Mouse (Mus musculus): ENCODE results near the gene Camk1d. TPM values are rescaled to one million over a fixed set of nuclear protein-coding genes. Genes with fewer than 3 reads are reported as not detected.
A peak's percentile ranks its signal among the peaks of the same experiment; 100 is the strongest.

The Camk1d gene
- polyA plus RNA-seq, 1 experiment from 2014 or later: 1.0 TPM

DNA sequence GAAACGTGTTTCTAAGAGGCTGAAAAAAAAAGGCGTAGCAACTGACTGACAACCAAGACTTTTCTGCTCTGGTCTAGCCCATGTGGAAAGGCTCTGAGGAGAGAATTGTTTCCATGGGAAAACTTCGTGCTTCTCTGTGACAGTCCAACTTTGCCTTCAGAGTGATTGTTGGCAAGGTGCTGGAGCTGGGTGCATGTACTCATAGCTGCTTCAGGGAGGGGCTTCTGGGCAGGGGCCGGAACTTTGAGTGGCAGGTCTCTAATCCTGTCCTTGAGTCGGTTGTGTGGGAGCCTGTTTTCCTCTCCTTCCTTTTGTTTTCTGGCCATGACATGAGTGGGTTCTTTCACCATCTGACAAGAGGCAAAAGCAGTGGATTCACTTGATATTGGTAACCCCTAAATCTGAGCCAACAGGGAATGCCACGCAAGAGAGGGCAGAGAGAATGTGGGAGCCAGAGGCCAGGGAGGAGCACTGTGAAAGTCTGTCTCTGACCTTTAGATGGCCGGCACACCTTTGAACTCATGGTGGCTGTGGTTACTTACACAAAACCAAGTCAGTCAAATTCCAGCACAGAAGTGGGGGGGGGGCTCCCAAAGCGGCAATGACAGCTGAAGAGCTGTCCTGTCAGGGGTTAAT, 392.5 kb downstream of the Camk1d start:
- DNase-seq (ENCODE audit: low spot score) (no peak), ATAC-seq (replicated peaks; ENCODE audit: low FRiP score) (no peak)
- no peak overlapping the region for H3K4me3 ChIP-seq (ENCODE audit: low read depth, low read length)
- no peak overlapping the region for H3K27ac ChIP-seq (ENCODE audit: low read depth, low read length)
- no peak overlapping the region for H3K9ac ChIP-seq (ENCODE audit: low read depth, low read length)
- no peaks in the 10 kb centered on the region for H3K27me3 ChIP-seq (replicated peaks; ENCODE audit: control insufficient read depth, insufficient read depth, low read length)
- H3K9me3 ChIP-seq (ENCODE audit: control insufficient read depth, low read length): no peaks in the 10 kb centered on the region
- no peaks in the 10 kb centered on the region for H3K4me1 ChIP-seq (replicated peaks; ENCODE audit: control insufficient read depth, insufficient read depth, low read length)
- H3K4me2 ChIP-seq: no peak overlapping the region
- 69% methylated on average over 8 of the region's 8 CpGs for WGBS
- no peaks in the 10 kb centered on the region for H3K36me3 ChIP-seq (ENCODE audit: control insufficient read depth, insufficient read depth, low read length)

DNA sequence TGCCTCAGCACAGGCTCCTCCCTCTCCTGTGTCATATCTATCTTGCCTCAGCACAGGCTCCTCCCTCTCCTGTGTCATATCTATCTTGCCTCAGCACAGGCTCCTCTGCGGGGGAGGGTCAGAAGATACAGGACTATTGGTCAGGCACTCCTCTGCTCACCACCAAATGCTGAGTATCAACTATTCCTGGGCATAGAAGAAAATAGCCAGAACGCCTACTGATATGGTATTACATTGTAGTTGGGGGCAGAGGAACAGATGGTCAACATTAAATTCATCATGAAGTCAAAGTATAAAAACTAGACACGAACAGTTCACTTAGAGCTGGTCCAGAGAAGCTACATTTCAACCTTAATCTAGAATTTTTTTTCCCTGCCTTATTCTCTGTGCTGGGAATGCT, 395.2 kb downstream of the Camk1d start:
- H3K4me1 ChIP-seq (replicated peaks; ENCODE audit: control insufficient read depth, insufficient read depth, low read length): no peaks in the 10 kb centered on the region
- WGBS: 77% methylated on average over 3 of the region's 3 CpGs
- H3K27me3 ChIP-seq (replicated peaks; ENCODE audit: control insufficient read depth, insufficient read depth, low read length): no peaks in the 10 kb centered on the region
- H3K4me2 ChIP-seq: no peak overlapping the region
- H3K27ac ChIP-seq (ENCODE audit: low read depth, low read length): no peak overlapping the region
- H3K9me3 ChIP-seq (ENCODE audit: control insufficient read depth, low read length): no peaks in the 10 kb centered on the region
- DNase-seq (ENCODE audit: low spot score) (no peak), ATAC-seq (replicated peaks; ENCODE audit: low FRiP score) (no peak)
- no peak overlapping the region for H3K4me3 ChIP-seq (ENCODE audit: low read depth, low read length)
- H3K9ac ChIP-seq (ENCODE audit: low read depth, low read length): no peak overlapping the region
- H3K36me3 ChIP-seq (ENCODE audit: control insufficient read depth, insufficient read depth, low read length): no peaks in the 10 kb centered on the region

DNA sequence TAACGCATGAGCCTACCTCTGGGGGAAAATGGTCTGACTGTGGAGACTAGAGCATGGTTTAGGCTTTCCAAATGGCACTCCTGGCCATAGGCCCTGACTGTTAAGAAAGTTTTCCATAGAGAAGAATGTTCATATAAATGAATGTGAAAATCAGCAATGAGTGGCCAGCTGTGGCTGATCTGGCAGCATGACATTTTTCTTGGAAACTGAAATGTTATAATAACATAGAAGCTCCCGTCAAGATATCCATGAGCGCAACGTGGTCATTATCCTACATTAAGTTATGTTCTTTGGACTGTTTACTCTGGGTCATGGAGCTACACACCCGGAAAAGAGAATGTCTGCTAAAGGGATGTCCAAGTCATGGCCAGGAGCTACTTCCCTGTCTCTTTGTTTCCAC, 397.6 kb downstream of the Camk1d start:
- Histone ChIP-seq H3K36me3 (ENCODE audit: control insufficient read depth, insufficient read depth, low read length) (no peaks in the 10 kb centered on the region), H3K4me2 (no peak overlapping the region), H3K9me3 (ENCODE audit: control insufficient read depth, low read length) (no peaks in the 10 kb centered on the region), H3K27ac (ENCODE audit: low read depth, low read length) (no peak overlapping the region), H3K27me3 (replicated peaks; ENCODE audit: control insufficient read depth, insufficient read depth, low read length) (no peaks in the 10 kb centered on the region), H3K4me1 (replicated peaks; ENCODE audit: control insufficient read depth, insufficient read depth, low read length) (no peaks in the 10 kb centered on the region), H3K4me3 (ENCODE audit: low read depth, low read length) (no peak overlapping the region), H3K9ac (ENCODE audit: low read depth, low read length) (no peak overlapping the region)
- ATAC-seq (replicated peaks; ENCODE audit: low FRiP score) (no peak), DNase-seq (ENCODE audit: low spot score) (no peak)
- 85% methylated on average over 5 of the region's 5 CpGs for WGBS

DNA sequence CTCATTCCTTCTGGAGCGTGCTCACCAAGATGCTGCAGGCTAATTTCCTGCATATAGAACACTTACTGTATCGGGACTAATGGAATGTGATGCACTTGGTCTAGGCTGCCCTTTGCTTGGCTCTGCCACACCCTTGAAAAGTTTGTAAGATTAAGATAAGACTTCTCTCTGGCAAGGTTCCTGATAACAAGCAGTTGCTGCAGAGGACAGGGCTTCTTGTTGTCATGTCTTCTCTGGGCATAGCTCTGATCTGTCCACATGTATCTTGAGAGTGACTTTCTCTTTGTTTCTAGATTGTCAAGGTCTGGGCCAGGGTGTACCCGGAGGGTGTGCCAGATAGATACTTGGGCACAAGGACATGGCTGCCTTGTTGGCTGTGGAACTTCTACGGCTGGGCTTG, 398.1 kb downstream of the Camk1d start:
- no peaks in the 10 kb centered on the region for H3K9me3 ChIP-seq (ENCODE audit: control insufficient read depth, low read length)
- no peaks in the 10 kb centered on the region for H3K4me1 ChIP-seq (replicated peaks; ENCODE audit: control insufficient read depth, insufficient read depth, low read length)
- no peak overlapping the region for H3K4me3 ChIP-seq (ENCODE audit: low read depth, low read length)
- H3K27me3 ChIP-seq (replicated peaks; ENCODE audit: control insufficient read depth, insufficient read depth, low read length): no peaks in the 10 kb centered on the region
- no peak overlapping the region for H3K9ac ChIP-seq (ENCODE audit: low read depth, low read length)
- DNase-seq (ENCODE audit: low spot score) (no peak), ATAC-seq (replicated peaks; ENCODE audit: low FRiP score) (peak; percentile 43; the same call in 1 of the 2 replicates)
- no peak overlapping the region for H3K4me2 ChIP-seq
- WGBS: 75% methylated on average over 4 of the region's 4 CpGs
- no peak overlapping the region for H3K27ac ChIP-seq (ENCODE audit: low read depth, low read length)
- H3K36me3 ChIP-seq (ENCODE audit: control insufficient read depth, insufficient read depth, low read length): no peaks in the 10 kb centered on the region

GRCm38 (mm10) chr2:5315291-5315828, 399.0 kb downstream of the Camk1d start:
- no peak overlapping the region for H3K4me2 ChIP-seq
- WGBS: 77% methylated on average over 8 of the region's 8 CpGs
- H3K27me3 ChIP-seq (replicated peaks; ENCODE audit: control insufficient read depth, insufficient read depth, low read length): no peaks in the 10 kb centered on the region
- H3K9me3 ChIP-seq (ENCODE audit: control insufficient read depth, low read length): no peaks in the 10 kb centered on the region
- no peak overlapping the region for H3K27ac ChIP-seq (ENCODE audit: low read depth, low read length)
- H3K9ac ChIP-seq (ENCODE audit: low read depth, low read length): no peak overlapping the region
- no peak overlapping the region for H3K4me3 ChIP-seq (ENCODE audit: low read depth, low read length)
- no peak for DNase-seq (ENCODE audit: low spot score)
- no peak for ATAC-seq (replicated peaks; ENCODE audit: low FRiP score)
- no peaks in the 10 kb centered on the region for H3K4me1 ChIP-seq (replicated peaks; ENCODE audit: control insufficient read depth, insufficient read depth, low read length)
- H3K36me3 ChIP-seq (ENCODE audit: control insufficient read depth, insufficient read depth, low read length): no peaks in the 10 kb centered on the region

GRCm38 (mm10) chr2:5314530-5315166, 399.7 kb downstream of the Camk1d start:
- Histone ChIP-seq H3K9ac (ENCODE audit: low read depth, low read length) (no peak overlapping the region), H3K9me3 (ENCODE audit: control insufficient read depth, low read length) (no peaks in the 10 kb centered on the region), H3K4me1 (replicated peaks; ENCODE audit: control insufficient read depth, insufficient read depth, low read length) (no peaks in the 10 kb centered on the region), H3K27me3 (replicated peaks; ENCODE audit: control insufficient read depth, insufficient read depth, low read length) (no peaks in the 10 kb centered on the region), H3K27ac (ENCODE audit: low read depth, low read length) (no peak overlapping the region), H3K4me3 (ENCODE audit: low read depth, low read length) (no peak overlapping the region), H3K4me2 (no peak overlapping the region), H3K36me3 (ENCODE audit: control insufficient read depth, insufficient read depth, low read length) (no peaks in the 10 kb centered on the region)
- DNase-seq (ENCODE audit: low spot score) (no peak), ATAC-seq (replicated peaks; ENCODE audit: low FRiP score) (no peak)
- WGBS: 45% methylated on average over 9 of the region's 9 CpGs

DNA sequence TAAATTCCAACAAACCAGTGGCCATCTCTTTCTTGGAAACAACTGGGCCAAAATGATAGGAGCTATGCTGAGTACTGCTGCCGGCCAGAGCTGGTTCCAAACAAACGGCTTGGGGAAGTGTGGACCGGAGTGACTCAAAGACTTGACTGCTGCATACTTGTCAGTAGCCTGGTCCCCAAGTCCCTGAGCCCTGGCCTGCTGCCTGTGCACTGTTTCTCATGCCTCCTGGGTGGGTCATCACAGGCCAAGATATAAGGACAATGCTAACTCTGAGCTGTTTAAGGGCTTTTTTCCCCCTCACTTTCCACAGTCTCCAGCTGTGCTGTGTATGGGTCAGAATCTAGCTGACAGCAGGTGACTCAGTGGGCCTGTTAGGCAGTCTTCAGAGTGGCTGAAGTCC, 409.2 kb downstream of the Camk1d start:
- Histone ChIP-seq H3K27me3 (replicated peaks; ENCODE audit: control insufficient read depth, insufficient read depth, low read length) (no peaks in the 10 kb centered on the region), H3K9me3 (ENCODE audit: control insufficient read depth, low read length) (no peaks in the 10 kb centered on the region), H3K36me3 (ENCODE audit: control insufficient read depth, insufficient read depth, low read length) (no peaks in the 10 kb centered on the region), H3K27ac (ENCODE audit: low read depth, low read length) (no peak overlapping the region), H3K9ac (ENCODE audit: low read depth, low read length) (no peak overlapping the region), H3K4me2 (no peak overlapping the region), H3K4me3 (ENCODE audit: low read depth, low read length) (no peak overlapping the region), H3K4me1 (replicated peaks; ENCODE audit: control insufficient read depth, insufficient read depth, low read length) (no peaks in the 10 kb centered on the region)
- DNase-seq (ENCODE audit: low spot score) (no peak), ATAC-seq (replicated peaks; ENCODE audit: low FRiP score) (no peak)
- 88% methylated on average over 3 of the region's 3 CpGs for WGBS

GRCm38 (mm10) chr2:5304451-5304850, 409.9 kb downstream of the Camk1d start:
- no peaks in the 10 kb centered on the region for H3K4me1 ChIP-seq (replicated peaks; ENCODE audit: control insufficient read depth, insufficient read depth, low read length)
- H3K4me2 ChIP-seq: no peak overlapping the region
- 92% methylated on average over 12 of the region's 12 CpGs for WGBS
- H3K36me3 ChIP-seq (ENCODE audit: control insufficient read depth, insufficient read depth, low read length): no peaks in the 10 kb centered on the region
- H3K27me3 ChIP-seq (replicated peaks; ENCODE audit: control insufficient read depth, insufficient read depth, low read length): no peaks in the 10 kb centered on the region
- DNase-seq (ENCODE audit: low spot score) (no peak), ATAC-seq (replicated peaks; ENCODE audit: low FRiP score) (no peak)
- H3K9me3 ChIP-seq (ENCODE audit: control insufficient read depth, low read length): no peaks in the 10 kb centered on the region
- no peak overlapping the region for H3K27ac ChIP-seq (ENCODE audit: low read depth, low read length)
- H3K4me3 ChIP-seq (ENCODE audit: low read depth, low read length): no peak overlapping the region
- H3K9ac ChIP-seq (ENCODE audit: low read depth, low read length): no peak overlapping the region

- Histone ChIP-seq H3K4me1 (replicated peaks; ENCODE audit: control insufficient read depth, insufficient read depth, low read length) (no peaks in the 10 kb centered on the region), H3K27ac (ENCODE audit: low read depth, low read length) (no peak overlapping the region), H3K4me2 (no peak overlapping the region), H3K27me3 (replicated peaks; ENCODE audit: control insufficient read depth, insufficient read depth, low read length) (no peaks in the 10 kb centered on the region), H3K9me3 (ENCODE audit: control insufficient read depth, low read length) (no peaks in the 10 kb centered on the region), H3K4me3 (ENCODE audit: low read depth, low read length) (no peak overlapping the region), H3K36me3 (ENCODE audit: control insufficient read depth, insufficient read depth, low read length) (no peaks in the 10 kb centered on the region), H3K9ac (ENCODE audit: low read depth, low read length) (no peak overlapping the region)
- DNase-seq (ENCODE audit: low spot score) (no peak), ATAC-seq (replicated peaks; ENCODE audit: low FRiP score) (no peak)
- 88% methylated on average over 12 of the region's 12 CpGs for WGBS
These were observed 413.0 kb downstream of the Camk1d start for GRCm38 (mm10) chr2:5301286-5301685.

Measured in liver, embryonic 11.5 days (tissue).